Mouse (Mus musculus): ENCODE results near the gene 3110018I06Rik. TPM values are rescaled to one million over a fixed set of nuclear protein-coding genes. Genes with fewer than 3 reads are reported as not detected.

3110018I06Rik gene
- polyA plus RNA-seq, 1 experiment from 2014 or later, result not detected

DNA sequence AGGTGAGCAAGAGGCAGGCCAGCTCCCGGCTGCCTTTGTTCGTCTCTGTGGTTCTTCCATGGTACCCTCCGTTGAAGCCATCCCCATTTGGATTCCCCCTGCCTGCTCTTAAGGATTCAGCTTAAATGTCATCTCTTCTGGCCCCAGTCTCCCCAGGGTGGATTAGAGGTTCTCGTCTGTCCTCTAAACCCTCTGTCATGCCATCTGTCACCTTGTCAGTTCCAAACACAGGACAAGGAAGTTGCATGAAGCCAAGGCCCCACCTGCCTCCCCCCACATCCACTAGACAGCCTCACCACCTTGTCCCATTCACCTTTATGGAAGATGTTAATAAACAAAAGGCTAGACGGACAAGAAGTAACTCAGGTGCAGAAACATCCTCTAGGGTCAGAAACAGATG lies 5.4 kb upstream of the 3110018I06Rik start:
- ATAC-seq, result no peak
- no peak for TF ChIP-seq CTCF (IDR thresholded peaks at IDR 0.05; ENCODE audit: low read depth)
- Histone ChIP-seq H3K4me2 (replicated peaks; ENCODE audit: low read depth) (no peak overlapping the region), H3K27ac (ENCODE audit: low read depth, low read length) (no peak overlapping the region), H3K9ac (ENCODE audit: low read depth, low read length) (no peak overlapping the region), H3K9me3 (ENCODE audit: control insufficient read depth) (no peaks in the 10 kb centered on the region), H3K4me3 (ENCODE audit: low read depth, low read length) (no peak overlapping the region), H3K4me1 (replicated peaks; ENCODE audit: control insufficient read depth, insufficient read depth, low read length) (no peaks in the 10 kb centered on the region), H3K36me3 (ENCODE audit: control insufficient read depth, insufficient read depth) (no peaks in the 10 kb centered on the region), H3K27me3 (replicated peaks; ENCODE audit: control insufficient read depth, insufficient read depth, low read length) (no peaks in the 10 kb centered on the region)
- 74% methylated on average over 5 of the region's 5 CpGs for WGBS

- WGBS, result 83% methylated on average over 1 of the region's 1 CpGs
- no peak for ATAC-seq
- Histone ChIP-seq H3K4me1 (replicated peaks; ENCODE audit: control insufficient read depth, insufficient read depth, low read length) (no peaks in the 10 kb centered on the region), H3K4me2 (replicated peaks; ENCODE audit: low read depth) (no peak overlapping the region), H3K9ac (ENCODE audit: low read depth, low read length) (no peak overlapping the region), H3K27me3 (replicated peaks; ENCODE audit: control insufficient read depth, insufficient read depth, low read length) (no peaks in the 10 kb centered on the region), H3K9me3 (ENCODE audit: control insufficient read depth) (no peaks in the 10 kb centered on the region), H3K36me3 (ENCODE audit: control insufficient read depth, insufficient read depth) (no peaks in the 10 kb centered on the region), H3K27ac (ENCODE audit: low read depth, low read length) (no peak overlapping the region), H3K4me3 (ENCODE audit: low read depth, low read length) (no peak overlapping the region)
- no peak for TF ChIP-seq CTCF (IDR thresholded peaks at IDR 0.05; ENCODE audit: low read depth)
These were observed 2.9 kb downstream of the 3110018I06Rik start for GRCm38 (mm10) chr12:107491344-107491743.

DNA sequence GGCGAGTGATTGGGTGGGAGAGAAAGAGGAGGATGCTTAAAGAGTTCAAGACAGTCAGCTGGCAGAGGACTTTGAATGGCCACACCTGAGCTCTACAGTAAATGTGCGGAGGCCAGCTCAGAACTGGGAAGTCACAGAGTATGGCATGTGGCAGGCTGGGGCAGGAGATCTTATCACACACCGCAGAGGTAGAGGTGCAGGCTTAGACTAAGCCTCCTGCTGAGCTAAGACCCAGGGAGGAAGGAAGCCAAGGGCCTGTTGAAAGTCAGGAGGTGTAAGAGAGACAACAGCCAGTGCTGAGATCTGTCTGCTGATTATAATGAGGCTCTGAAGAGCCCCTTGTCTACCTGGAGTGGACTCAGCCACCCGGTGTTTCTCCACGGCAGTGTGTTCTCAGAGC lies 8.5 kb downstream of the 3110018I06Rik start:
- Histone ChIP-seq H3K9me3 (ENCODE audit: control insufficient read depth) (no peaks in the 10 kb centered on the region), H3K36me3 (ENCODE audit: control insufficient read depth, insufficient read depth) (no peaks in the 10 kb centered on the region), H3K4me1 (replicated peaks; ENCODE audit: control insufficient read depth, insufficient read depth, low read length) (no peaks in the 10 kb centered on the region), H3K27ac (ENCODE audit: low read depth, low read length) (no peak overlapping the region), H3K4me3 (ENCODE audit: low read depth, low read length) (no peak overlapping the region), H3K4me2 (replicated peaks; ENCODE audit: low read depth) (no peak overlapping the region), H3K9ac (ENCODE audit: low read depth, low read length) (no peak overlapping the region), H3K27me3 (replicated peaks; ENCODE audit: control insufficient read depth, insufficient read depth, low read length) (no peaks in the 10 kb centered on the region)
- ATAC-seq, result no peak
- no peak for TF ChIP-seq CTCF (IDR thresholded peaks at IDR 0.05; ENCODE audit: low read depth)
- WGBS, result 64% methylated on average over 5 of the region's 5 CpGs

DNA sequence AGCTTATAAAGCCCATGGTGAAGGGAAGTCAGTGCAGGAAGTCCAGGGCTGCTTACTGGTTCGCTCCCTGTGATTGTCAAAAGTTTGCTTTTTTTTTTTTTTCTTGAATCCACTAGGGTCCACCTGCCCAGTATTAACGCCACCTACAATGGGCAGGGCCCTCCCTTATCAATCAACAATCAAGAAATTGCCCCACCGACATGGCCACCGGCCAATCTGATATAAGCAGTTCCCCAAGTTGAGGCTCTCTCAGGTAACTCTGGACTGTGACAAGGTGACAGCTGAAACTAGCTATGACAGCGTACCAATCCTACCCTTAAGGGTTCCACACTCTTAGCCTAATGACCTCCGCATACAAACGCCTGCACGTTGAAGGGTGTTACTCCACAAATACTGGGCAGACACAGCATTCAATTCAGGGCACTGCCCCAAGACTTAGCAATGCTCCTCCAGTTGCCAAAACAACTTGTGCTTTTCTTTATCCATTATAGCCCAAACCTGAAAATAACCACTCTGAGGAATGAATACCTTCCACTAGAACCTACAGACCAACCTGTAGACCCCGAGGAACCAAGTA lies 21.3 kb downstream of the 3110018I06Rik start:
- H3K27ac ChIP-seq (ENCODE audit: low read depth, low read length), result no peak overlapping the region
- no peak overlapping the region for H3K4me2 ChIP-seq (replicated peaks; ENCODE audit: low read depth)
- no peaks in the 10 kb centered on the region for H3K4me1 ChIP-seq (replicated peaks; ENCODE audit: control insufficient read depth, insufficient read depth, low read length)
- TF ChIP-seq CTCF (IDR thresholded peaks at IDR 0.05; ENCODE audit: low read depth), result no peak
- no peaks in the 10 kb centered on the region for H3K36me3 ChIP-seq (ENCODE audit: control insufficient read depth, insufficient read depth)
- H3K4me3 ChIP-seq (ENCODE audit: low read depth, low read length), result no peak overlapping the region
- H3K9me3 ChIP-seq (ENCODE audit: control insufficient read depth), result no peaks in the 10 kb centered on the region
- no peaks in the 10 kb centered on the region for H3K27me3 ChIP-seq (replicated peaks; ENCODE audit: control insufficient read depth, insufficient read depth, low read length)
- no peak overlapping the region for H3K9ac ChIP-seq (ENCODE audit: low read depth, low read length)
- WGBS, result 66% methylated on average over 9 of the region's 9 CpGs
- ATAC-seq, result no peak

GRCm38 (mm10) chr12:107511112-107511511 lies 22.7 kb downstream of the 3110018I06Rik start:
- WGBS, result 88% methylated on average over 11 of the region's 11 CpGs
- no peak overlapping the region for H3K9ac ChIP-seq (ENCODE audit: low read depth, low read length)
- H3K4me1 ChIP-seq (replicated peaks; ENCODE audit: control insufficient read depth, insufficient read depth, low read length), result no peaks in the 10 kb centered on the region
- H3K27ac ChIP-seq (ENCODE audit: low read depth, low read length), result no peak overlapping the region
- TF ChIP-seq CTCF (IDR thresholded peaks at IDR 0.05; ENCODE audit: low read depth), result no peak
- H3K36me3 ChIP-seq (ENCODE audit: control insufficient read depth, insufficient read depth), result no peaks in the 10 kb centered on the region
- ATAC-seq, result no peak
- no peak overlapping the region for H3K4me2 ChIP-seq (replicated peaks; ENCODE audit: low read depth)
- H3K4me3 ChIP-seq (ENCODE audit: low read depth, low read length), result no peak overlapping the region
- no peaks in the 10 kb centered on the region for H3K27me3 ChIP-seq (replicated peaks; ENCODE audit: control insufficient read depth, insufficient read depth, low read length)
- no peaks in the 10 kb centered on the region for H3K9me3 ChIP-seq (ENCODE audit: control insufficient read depth)

- no peak overlapping the region for H3K4me3 ChIP-seq (ENCODE audit: low read depth, low read length)
- H3K4me2 ChIP-seq (replicated peaks; ENCODE audit: low read depth), result no peak overlapping the region
- no peak for TF ChIP-seq CTCF (IDR thresholded peaks at IDR 0.05; ENCODE audit: low read depth)
- H3K36me3 ChIP-seq (ENCODE audit: control insufficient read depth, insufficient read depth), result no peaks in the 10 kb centered on the region
- no peak overlapping the region for H3K9ac ChIP-seq (ENCODE audit: low read depth, low read length)
- no peaks in the 10 kb centered on the region for H3K4me1 ChIP-seq (replicated peaks; ENCODE audit: control insufficient read depth, insufficient read depth, low read length)
- no peaks in the 10 kb centered on the region for H3K27me3 ChIP-seq (replicated peaks; ENCODE audit: control insufficient read depth, insufficient read depth, low read length)
- WGBS, result 60% methylated on average over 11 of the region's 11 CpGs
- ATAC-seq, result no peak
- no peak overlapping the region for H3K27ac ChIP-seq (ENCODE audit: low read depth, low read length)
- no peaks in the 10 kb centered on the region for H3K9me3 ChIP-seq (ENCODE audit: control insufficient read depth)
These were observed 28.1 kb downstream of the 3110018I06Rik start for GRCm38 (mm10) chr12:107516265-107517217.
